Mouse (Mus musculus): ENCODE measurements around the gene Vars.
A peak's percentile ranks its signal among the peaks of the same experiment; 100 is the strongest.
"Not testable (repeated sequence)": the region's sequence is repeated elsewhere in the genome, so short reads cannot be mapped to it uniquely, and the experiment has no call there.

Gene Vars

GRCm38 (mm10) chr17:35000717-35001451 is at the start of gene Vars:
Vars (plus strand) TSS chr17:35000987.
- peak; percentile 68 for DNase-seq (ENCODE audit: low read depth)

- no peak for DNase-seq (ENCODE audit: low read depth)
Measured at GRCm38 (mm10) chr17:34951636-34952377, 49.0 kb upstream of the Vars start.

- peak; percentile 64 for DNase-seq (ENCODE audit: low read depth)
Measured at GRCm38 (mm10) chr17:34952378-34953040, 48.3 kb upstream of the Vars start.

GRCm38 (mm10) chr17:34953258-34953657 is 47.5 kb upstream of the Vars start:
- no peak for DNase-seq (ENCODE audit: low read depth)

GRCm38 (mm10) chr17:34953904-34954303 is 46.9 kb upstream of the Vars start:
- no peak for DNase-seq (ENCODE audit: low read depth)

GRCm38 (mm10) chr17:34954831-34955230 is 46.0 kb upstream of the Vars start:
- no peak for DNase-seq (ENCODE audit: low read depth)

- no peak for DNase-seq (ENCODE audit: low read depth)
Measured at GRCm38 (mm10) chr17:34955884-34956283, 44.9 kb upstream of the Vars start.

- DNase-seq (ENCODE audit: low read depth): no peak
Measured at GRCm38 (mm10) chr17:34956340-34956739, 44.4 kb upstream of the Vars start.

- DNase-seq (ENCODE audit: low read depth): not testable (repeated sequence)
Measured at GRCm38 (mm10) chr17:34957291-34957690, 43.5 kb upstream of the Vars start.

GRCm38 (mm10) chr17:34957966-34958365 is 42.8 kb upstream of the Vars start:
- DNase-seq (ENCODE audit: low read depth): not testable (repeated sequence)

- DNase-seq (ENCODE audit: low read depth): not testable (repeated sequence)
Measured at GRCm38 (mm10) chr17:34958734-34959129, 42.1 kb upstream of the Vars start.

- not testable (repeated sequence) for DNase-seq (ENCODE audit: low read depth)
Measured at GRCm38 (mm10) chr17:34959130-34959778, 41.5 kb upstream of the Vars start, which contains the start of gene Hspa1b. Hspa1b (minus strand) TSS chr17:34959238.

- no peak for DNase-seq (ENCODE audit: low read depth)
Measured at GRCm38 (mm10) chr17:34959881-34960515, 40.8 kb upstream of the Vars start.

GRCm38 (mm10) chr17:34960702-34961493 is 39.9 kb upstream of the Vars start:
- no peak for DNase-seq (ENCODE audit: low read depth)

- no peak for DNase-seq (ENCODE audit: low read depth)
Measured at GRCm38 (mm10) chr17:34962125-34962524, 38.7 kb upstream of the Vars start.

GRCm38 (mm10) chr17:34962841-34963240 is 37.9 kb upstream of the Vars start:
- no peak for DNase-seq (ENCODE audit: low read depth)

- no peak for DNase-seq (ENCODE audit: low read depth)
Measured at GRCm38 (mm10) chr17:34964640-34965049, 36.1 kb upstream of the Vars start.

- DNase-seq (ENCODE audit: low read depth): no peak
Measured at GRCm38 (mm10) chr17:34965627-34966026, 35.2 kb upstream of the Vars start.

- not testable (repeated sequence) for DNase-seq (ENCODE audit: low read depth)
Measured at GRCm38 (mm10) chr17:34969822-34970221, 31.0 kb upstream of the Vars start, which contains the start of gene Gm20481. Gm20481 (plus strand) TSS chr17:34969912.

GRCm38 (mm10) chr17:34970850-34971249 is 29.9 kb upstream of the Vars start:
- DNase-seq (ENCODE audit: low read depth): not testable (repeated sequence)

- DNase-seq (ENCODE audit: low read depth): not testable (repeated sequence)
Measured at GRCm38 (mm10) chr17:34971694-34972068, 29.1 kb upstream of the Vars start.

Measured in c-Kit-positive CD71-positive TER-119-negative erythroid progenitor cells, embryonic 14.5 days (primary cell).